Mouse (Mus musculus): ENCODE measurements around the gene Teddm3.
"Not testable (repeated sequence)": the region's sequence is repeated elsewhere in the genome, so short reads cannot be mapped to it uniquely, and the experiment has no call there.

Gene Teddm3

DNA sequence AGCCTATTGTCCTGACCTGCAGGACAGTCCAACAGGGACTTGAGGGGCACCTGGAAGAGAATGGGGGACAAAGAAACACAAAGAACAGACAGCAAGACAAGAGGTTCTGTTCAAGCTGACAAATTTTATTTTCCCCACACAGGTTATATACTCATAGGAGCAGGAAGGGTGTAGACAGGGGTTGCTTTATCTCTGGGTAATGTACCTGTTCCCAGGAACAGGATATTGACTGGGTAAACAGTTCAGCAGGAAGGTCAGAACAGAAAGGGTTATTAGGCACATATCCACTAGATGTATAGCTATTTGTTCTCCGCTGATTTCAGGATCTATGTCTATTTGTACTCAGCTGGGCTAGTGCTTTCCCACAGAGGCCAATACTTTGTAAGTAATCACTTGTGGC lies 5.3 kb downstream of the Teddm3 start:
- DNase-seq, result not testable (repeated sequence)

DNA sequence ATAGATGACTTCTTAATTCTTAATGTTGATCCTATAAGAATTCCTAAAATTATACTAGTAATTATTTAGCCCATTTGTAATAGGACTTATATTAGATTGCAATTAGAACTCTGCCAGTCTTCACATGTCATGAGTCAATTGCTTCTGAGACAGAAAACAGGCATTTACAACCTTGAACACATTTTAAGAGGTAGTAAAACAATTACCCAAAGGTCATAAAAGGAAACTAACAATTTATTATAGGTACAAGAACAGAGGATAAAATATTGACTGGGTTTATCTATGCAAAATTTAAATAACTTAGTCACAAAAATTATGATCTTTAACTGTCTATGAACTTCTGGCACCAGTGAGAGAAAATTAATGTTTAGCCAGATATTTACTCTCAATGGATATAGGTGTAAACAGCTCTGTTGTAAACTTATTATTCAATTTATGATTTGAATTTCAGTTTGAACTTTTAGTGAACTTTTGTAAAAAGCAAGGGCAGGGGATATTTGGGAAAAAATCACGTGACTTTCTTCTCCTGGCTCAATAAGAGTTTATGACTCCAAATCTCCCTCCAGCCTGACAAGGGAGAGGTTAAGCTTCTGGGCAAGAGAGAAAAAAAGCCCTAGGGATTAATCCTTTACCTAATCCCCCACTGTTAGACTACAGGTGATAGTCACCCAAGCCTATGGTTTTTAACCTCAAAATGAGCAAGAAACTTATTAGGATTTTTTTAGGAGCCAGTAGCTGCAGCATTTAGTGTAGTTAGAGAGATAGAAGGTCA lies 17.3 kb downstream of the Teddm3 start:
- DNase-seq, result no peak

- not testable (repeated sequence) for DNase-seq
These were observed 26.1 kb downstream of the Teddm3 start for GRCm38 (mm10) chr16:21127666-21128065.

DNA sequence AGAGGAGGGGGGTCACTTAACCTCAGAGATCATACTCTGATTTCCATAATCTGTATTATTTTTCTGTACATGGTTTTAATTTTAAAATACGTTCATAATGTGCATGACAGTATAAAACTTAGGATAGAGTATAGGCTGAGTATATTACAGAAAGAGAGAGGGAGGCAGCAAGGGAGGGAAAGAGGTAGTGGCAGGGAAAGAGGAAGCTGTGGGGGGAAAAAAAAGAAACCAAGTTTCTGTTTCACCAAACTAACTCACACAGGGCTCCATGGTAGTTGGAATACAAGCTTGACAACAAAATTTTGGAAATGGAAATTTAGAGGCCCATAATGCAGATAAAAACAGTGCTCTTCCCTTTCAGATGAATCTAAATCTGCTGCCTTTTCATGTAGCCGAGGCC lies 31.0 kb downstream of the Teddm3 start:
- not testable (repeated sequence) for DNase-seq

GRCm38 (mm10) chr16:21116078-21116477 lies 37.7 kb downstream of the Teddm3 start:
- no peak for DNase-seq

- DNase-seq, result peak; percentile 15
These were observed 44.3 kb downstream of the Teddm3 start for GRCm38 (mm10) chr16:21109473-21109872.

All from kidney, postnatal 10 days (tissue).